Mouse (Mus musculus) thymus, postnatal 36 days (tissue): ENCODE data around the gene Fam20b.

Experiments used
- DNase-seq, 2 experiments: peaks; one replicate each; pipeline ENCODE4 v3.0.0; 2022; ENCODE audit warnings: mixed read lengths in 2 of 2

Gene Fam20b

GRCm38 (mm10) chr1:156718950-156719805 is at the start of gene Fam20b:
Gene Fam20b, minus strand, starts transcription at chr1:156719086.
- peak; percentile 95 to 97 for DNase-seq

DNA sequence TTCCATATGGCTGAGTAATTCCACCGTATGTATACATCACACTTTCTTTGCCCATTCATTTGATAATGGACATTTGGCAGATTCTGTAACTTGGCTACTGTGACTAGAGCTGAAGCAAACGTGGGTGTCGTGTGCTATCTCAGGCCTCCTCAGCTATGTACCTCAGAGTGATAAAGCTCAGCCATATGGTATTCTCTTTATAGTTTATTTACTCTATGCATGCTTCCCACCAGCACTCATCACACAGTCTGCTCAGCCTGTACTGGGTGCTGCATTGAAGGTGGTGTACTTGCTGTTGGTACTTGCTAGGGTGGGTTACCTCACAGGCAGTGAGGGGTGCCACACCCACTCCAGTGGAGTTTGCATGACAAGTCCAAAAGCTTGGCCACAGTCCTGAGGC is 46.4 kb upstream of the Fam20b start:
- no peak for DNase-seq

GRCm38 (mm10) chr1:156764584-156764983 is 45.7 kb upstream of the Fam20b start:
- DNase-seq: no peak

GRCm38 (mm10) chr1:156763280-156763679 is 44.4 kb upstream of the Fam20b start:
- no peak for DNase-seq

- DNase-seq: no peak
These were observed 42.5 kb upstream of the Fam20b start for GRCm38 (mm10) chr1:156761430-156761801.

DNA sequence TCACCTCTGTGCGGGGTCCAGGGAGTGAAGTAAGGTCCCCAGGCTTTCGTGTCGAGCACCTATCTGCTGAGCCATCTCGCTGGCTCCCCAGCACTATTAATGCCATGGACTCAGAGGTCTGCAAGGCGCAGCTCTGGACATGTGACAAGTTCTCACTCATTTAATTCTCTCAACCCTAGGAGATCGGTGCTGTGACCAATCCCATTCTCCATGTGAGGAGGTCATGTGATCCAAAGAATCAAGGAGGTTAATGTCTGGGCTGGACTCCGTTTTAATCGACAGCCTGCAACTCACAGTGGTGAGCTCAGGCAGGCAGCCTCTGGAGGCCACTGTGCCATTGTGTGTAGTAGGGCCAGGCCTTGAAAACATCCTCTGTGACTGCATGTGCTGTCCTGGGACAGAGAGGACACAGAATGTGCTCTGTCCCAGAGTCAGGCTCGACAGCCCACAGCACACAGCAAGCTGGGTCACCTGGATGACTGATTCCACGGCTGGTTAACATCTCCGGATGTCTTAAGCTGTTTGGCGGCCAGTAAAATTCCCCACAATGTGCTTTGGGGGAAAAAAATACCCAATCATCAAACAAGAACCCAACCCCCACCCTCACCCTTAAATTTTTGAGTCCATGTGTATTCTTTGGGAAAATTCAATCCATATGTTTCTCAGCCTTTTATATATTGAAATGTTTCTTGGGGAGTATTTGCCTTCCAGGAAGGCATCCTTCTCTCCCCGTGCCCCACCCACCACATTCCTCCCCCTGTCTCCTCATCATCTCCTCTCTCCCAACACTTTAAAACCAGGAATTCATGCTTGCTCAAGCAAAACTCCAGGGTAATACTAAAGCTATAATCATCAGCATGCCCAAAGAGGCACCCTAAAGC is 41.9 kb upstream of the Fam20b start:
- no peak for DNase-seq

DNA sequence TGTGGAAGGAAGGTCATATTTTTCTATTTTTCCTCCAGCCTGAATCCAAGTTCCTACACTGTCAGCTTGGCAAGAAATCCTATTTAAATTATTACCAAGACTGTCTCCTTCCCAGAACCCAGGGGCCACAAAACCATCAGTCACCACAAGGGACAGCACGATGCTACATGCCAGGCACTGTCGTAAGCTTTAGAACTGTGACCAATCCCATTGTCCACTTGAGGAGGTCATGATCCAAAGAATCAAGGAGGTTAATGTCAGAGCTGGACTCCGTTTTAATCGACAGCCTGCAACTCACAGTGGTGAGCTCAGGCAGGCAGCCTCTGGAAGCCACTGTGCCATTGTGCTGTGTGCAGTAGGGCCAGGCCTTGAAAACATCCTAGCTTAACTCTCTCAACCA is 39.4 kb upstream of the Fam20b start:
- DNase-seq: no peak

DNA sequence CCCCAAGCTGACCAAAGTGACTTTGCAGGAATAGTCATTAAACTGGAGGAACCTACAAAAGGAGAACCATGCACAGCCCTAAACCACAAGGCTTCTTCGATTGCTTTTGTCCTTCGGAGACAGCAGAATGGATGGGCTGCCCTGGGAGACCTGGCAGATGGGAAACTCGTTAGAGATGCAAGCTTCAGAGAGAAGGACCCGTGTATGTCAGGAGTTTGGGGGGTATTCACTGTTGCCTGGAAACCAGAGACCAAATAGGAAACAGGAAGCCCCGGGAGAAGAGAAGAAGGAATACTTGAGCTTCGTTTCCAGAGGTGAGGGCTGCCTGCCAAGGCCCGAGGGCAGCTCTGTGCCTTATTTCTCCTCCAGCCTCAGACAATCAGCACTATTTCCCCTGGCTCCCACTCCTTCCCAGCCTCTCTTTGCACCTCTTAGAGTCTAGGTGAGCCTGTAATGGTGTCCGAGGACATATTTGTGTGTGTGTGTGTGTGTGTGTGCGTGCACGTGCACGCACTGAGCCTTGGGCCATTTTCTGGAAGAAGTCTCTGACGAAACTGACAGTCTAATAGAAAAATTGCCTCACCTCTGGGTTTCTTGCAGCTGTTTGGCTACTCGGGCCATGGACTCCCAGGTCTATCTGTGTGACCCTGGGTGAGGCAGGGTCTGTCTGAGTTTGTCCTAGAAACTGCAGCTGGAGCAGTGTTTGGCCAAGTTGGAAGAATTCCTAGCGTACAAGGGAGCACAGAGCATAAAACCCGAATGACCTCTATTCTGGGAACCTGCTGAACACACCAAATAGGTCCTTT is 35.9 kb upstream of the Fam20b start:
- DNase-seq: no peak

GRCm38 (mm10) chr1:156752990-156753389 is 34.1 kb upstream of the Fam20b start:
- peak in 1 of 2 experiments; percentile 10 for DNase-seq

GRCm38 (mm10) chr1:156752020-156752724 is 33.3 kb upstream of the Fam20b start:
- peak; percentile 79 for DNase-seq

GRCm38 (mm10) chr1:156750261-156750660 is 31.4 kb upstream of the Fam20b start:
- DNase-seq: no peak

DNA sequence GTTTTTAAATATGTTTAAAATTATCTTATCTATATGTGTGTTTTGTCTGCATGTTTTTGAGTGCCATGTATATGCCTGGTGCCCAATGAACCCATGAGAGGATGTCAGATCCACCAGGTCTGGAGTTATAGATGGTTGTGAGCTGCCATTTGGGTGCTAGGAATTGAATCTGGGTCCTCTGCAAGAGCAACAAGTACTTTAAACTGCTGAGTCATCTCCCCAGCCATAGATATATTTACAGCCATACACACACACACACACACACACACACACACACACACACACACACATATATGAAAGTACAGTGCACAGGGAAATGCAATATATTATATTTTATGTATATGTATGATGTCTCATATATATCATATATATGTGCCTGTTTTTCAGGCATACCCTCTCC is 30.2 kb upstream of the Fam20b start:
- DNase-seq: no peak

DNA sequence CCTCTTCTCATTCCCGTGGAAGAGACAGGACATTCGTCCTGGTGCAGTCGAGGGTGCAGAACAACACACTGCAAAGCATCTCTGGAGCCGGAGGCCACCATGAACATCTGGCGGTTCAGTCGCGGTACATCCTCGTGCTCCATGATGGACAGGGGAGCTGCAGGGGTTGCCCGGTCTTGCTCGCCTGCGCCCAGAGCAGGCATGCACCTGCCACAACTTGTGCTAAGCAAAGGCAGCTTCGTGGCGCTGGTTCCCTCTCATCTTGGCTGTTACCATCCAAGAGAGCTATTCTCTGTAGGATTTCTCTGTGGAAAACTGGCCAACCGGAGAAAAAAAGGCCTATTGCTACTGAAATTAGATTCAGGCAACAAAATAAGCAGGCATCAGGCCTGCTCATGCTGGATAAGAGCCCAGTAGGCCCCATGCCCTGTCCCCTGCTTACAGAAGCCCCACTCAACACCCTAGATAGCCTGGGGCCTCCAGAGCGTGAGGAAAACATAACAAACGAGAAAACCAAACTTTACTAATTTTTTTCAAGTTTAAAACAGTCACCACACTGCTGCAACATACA is 29.6 kb upstream of the Fam20b start:
- no peak for DNase-seq

GRCm38 (mm10) chr1:156745188-156745810 is 26.4 kb upstream of the Fam20b start:
- DNase-seq: no peak

- DNase-seq: peak; percentile 53 to 57
These were observed 22.9 kb upstream of the Fam20b start for GRCm38 (mm10) chr1:156741482-156742411.

GRCm38 (mm10) chr1:156735788-156736187 is 16.9 kb upstream of the Fam20b start:
- DNase-seq: no peak

DNA sequence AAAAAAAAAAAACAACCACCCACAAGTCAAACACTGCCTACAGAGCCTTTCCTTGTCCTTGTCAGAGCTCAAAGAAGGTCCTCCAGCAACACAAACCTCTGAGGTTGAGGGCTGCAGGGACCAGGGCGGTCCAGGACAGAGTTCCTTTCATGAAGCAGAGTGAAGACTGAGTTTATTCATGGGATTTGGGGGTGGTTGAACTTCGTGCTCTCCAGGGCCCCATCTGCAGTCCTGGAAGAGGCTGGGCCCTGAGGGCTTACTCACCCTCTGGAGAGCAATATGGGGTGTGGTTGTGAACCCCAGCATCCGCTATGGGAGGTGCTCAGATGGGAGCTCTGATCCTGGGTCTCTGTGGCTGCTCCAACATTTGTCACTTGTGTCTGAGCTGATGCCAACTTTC is 15.1 kb upstream of the Fam20b start:
- no peak for DNase-seq

GRCm38 (mm10) chr1:156733559-156733958 is 14.7 kb upstream of the Fam20b start:
- no peak for DNase-seq

GRCm38 (mm10) chr1:156732996-156733395 is 14.1 kb upstream of the Fam20b start:
- no peak for DNase-seq

DNA sequence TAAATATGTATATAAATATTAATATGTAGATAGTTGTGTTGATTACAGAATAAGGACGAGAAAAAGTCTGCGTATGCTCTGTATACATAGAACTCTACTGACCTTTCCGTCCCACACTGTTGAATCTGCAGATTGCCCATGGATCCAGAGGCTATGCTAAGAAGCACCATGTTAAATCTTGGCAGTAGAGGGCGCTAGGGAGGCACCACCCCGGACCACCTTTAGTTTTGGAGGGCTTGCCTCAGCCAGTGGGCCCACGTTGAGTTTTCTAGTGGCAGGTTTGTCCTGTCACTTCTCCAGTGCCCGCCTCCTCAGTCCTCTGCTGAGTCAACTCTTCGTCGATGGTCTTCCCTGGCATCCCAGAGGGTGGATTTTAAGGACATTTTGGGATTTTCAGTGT is 11.9 kb upstream of the Fam20b start:
- peak; percentile 21 to 24 for DNase-seq
